Mouse (Mus musculus) heart, adult 2 months (tissue): ENCODE data around the gene Rilpl1. TPM values are rescaled to one million over a fixed set of nuclear protein-coding genes. Genes with fewer than 3 reads are reported as not detected.

ENCODE experiments used
- DNase-seq, 2 experiments: peaks; one replicate each; pipeline ENCODE4 v3.0.0; 2021
- H3K27ac ChIP-seq: fragments of 200-600 bp; 2 replicates; pipeline ENCODE4 v1.8.1; 2022
- H3K27me3 ChIP-seq: fragments of 200-500 bp; 2 replicates; pipeline ENCODE4 v1.6.1; 2012; ENCODE audit warnings: mild to moderate bottlenecking, low read length, inconsistent platforms, mixed read lengths; ENCODE audit not compliant: control insufficient read depth, insufficient read depth
- H3K36me3 ChIP-seq: fragments of 200-500 bp; 2 replicates; pipeline ENCODE4 v1.6.1; 2012; ENCODE audit warnings: low read length, inconsistent platforms; ENCODE audit not compliant: control insufficient read depth, insufficient read depth
- H3K4me1 ChIP-seq: fragments of 200-500 bp; 2 replicates; pipeline ENCODE4 v1.6.1; 2011; ENCODE audit warnings: low read length; ENCODE audit not compliant: control insufficient read depth, insufficient read depth
- H3K4me3 ChIP-seq: fragments of 200-600 bp; 2 replicates; pipeline ENCODE4 v1.8.1; 2022
- H3K79me2 ChIP-seq: fragments of 200-500 bp; replicated peaks from 2 replicates; pipeline ENCODE4 v1.6.1; 2012; ENCODE audit warnings: mild to moderate bottlenecking, inconsistent platforms, low read length, moderate library complexity, mixed read lengths; ENCODE audit not compliant: control insufficient read depth, insufficient read depth
- H3K9ac ChIP-seq: fragments of 200-500 bp; 2 replicates; pipeline ENCODE4 v1.6.1; 2012; ENCODE audit warnings: low read depth, mild to moderate bottlenecking, control low read depth, inconsistent platforms, low read length, mixed read lengths
- CTCF ChIP-seq: fragments of 200-600 bp; IDR thresholded peaks from 2 replicates; pipeline ENCODE4 v1.8.1; 2022; ENCODE audit warnings: antibody characterized with exemption, mild to moderate bottlenecking, moderate library complexity
- EP300 ChIP-seq: fragments of 200-500 bp; IDR thresholded peaks from 2 replicates; pipeline ENCODE4 v1.6.1; 2011; ENCODE audit warnings: low read depth, low read length, control low read depth; ENCODE audit not compliant: insufficient read depth
- POLR2A ChIP-seq: fragments of 200-500 bp; IDR thresholded peaks from 2 replicates; pipeline ENCODE4 v1.6.1; 2011; ENCODE audit warnings: mild to moderate bottlenecking, low read depth, low read length, control low read depth; ENCODE audit not compliant: insufficient read depth
- WGBS: fragments of 180-500 bp; shearing (Covaris S2); methylation state at CpG from one replicate; pipeline ENCODE4 v1.1.7; 2018; 5-methylcytosine and 5-hydroxymethylcytosine counted together
- intact Hi-C: fragments of 180-260 bp; cut with DNase I; formaldehyde crosslinking; loops from one replicate; pipeline ENCODE4 v1.15.1; 2025
- polyA plus RNA-seq: library from polyadenylated mRNA; depleted of rRNA; stranded (reverse); fragments of >200 nt; gene quantifications from 2 replicates; pipeline ENCODE4 v1.2.3, GENCODE M21; 2012
- total RNA-seq, 2 experiments: library from RNA; stranded (reverse); gene quantifications; 2 replicates each; pipeline ENCODE4 v1.2.3; 2021

Gene Rilpl1
- total and polyA plus RNA-seq, 3 experiments: 166 to 251 (median 189) TPM

DNA sequence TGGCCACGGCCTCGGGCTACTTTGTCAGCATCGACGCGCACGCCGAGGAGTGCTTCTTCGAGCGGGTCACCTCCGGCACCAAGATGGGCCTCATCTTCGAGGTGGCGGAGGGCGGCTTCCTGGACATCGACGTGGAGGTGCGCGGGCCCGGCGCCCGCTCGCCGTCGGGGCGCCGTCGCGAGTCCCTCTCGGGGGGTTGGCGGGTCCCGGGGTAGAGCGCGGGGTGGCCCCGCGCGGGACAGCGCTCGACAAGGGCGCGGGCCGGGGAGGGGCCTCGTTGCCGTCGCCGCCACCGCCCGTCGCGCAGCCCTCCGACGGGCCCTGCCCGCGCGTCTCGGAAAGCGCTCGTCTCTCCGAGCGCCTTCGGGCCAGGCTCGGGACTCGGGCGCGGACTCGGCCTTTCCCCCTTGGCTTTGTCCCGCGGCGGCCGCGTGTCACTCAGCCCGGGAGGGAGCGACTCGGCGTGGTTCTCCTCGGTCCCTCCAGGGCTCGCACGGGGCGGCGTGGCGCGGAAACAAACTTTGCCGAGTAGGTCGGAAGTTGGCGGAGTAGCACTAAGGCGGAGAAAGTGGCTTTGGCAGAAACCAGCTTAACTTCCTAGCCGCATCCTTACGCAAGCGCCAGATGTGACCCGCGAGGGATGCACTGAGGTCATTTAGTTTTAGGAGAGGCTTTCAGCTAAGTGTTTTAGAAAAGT lies 9.9 kb upstream of the Rilpl1 start:
- Histone ChIP-seq H3K4me1 (peaks cover 6% of the 10 kb centered on the region), H3K27me3 (no peaks in the 10 kb centered on the region), H3K36me3 (peaks cover 16% of the 10 kb centered on the region), H3K79me2 (peaks cover 2% of the 10 kb centered on the region; the same call in 1 of the 2 replicates), H3K9ac (peak overlapping the region; percentile 80), H3K4me3 (peak overlapping the region; percentile 81), H3K27ac (peak overlapping the region; percentile 88)
- intact Hi-C loops: loop anchor here (1.0 to 10.0 kb wide), 2 partner anchors 11 to 426 kb away; partner anchors contain the start of genes Arl6ip4, Ddx55 and Ogfod2
- TF ChIP-seq CTCF (no peak), POLR2A (0 out of 2 replicates have a peak, but pooled peaks have one; percentile 22), EP300 (no peak)
- 1% methylated on average over 81 of the region's 89 CpGs for WGBS
- DNase-seq: peak; percentile 82 to 83

DNA sequence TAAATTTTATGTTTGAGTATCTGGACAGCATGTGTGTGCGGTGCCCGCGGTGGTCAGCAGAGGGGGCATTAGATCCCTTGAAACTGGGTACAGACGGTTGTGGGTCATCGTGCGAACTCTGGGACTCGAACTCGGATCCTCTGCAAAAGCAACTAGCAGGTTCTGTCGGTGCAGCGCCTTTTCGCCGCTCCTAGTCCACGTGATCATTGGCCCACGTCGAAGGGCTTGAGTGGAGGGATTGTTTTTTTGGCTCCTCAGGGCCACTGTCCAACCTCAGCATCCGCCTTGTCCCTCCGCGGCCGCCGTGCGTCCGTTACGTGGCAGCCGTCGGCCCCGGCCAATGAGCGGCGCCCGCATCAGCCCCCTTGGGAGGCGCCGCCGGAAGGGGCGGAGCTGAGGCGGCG lies 9.2 kb upstream of the Rilpl1 start, which contains the start of gene Tmed2:
Gene Tmed2, plus strand, starts transcription at position 313 of the 404 bp plus-strand sequence.
- TF ChIP-seq CTCF (peak; percentile 67), POLR2A (0 out of 2 replicates have a peak, but pooled peaks have one; percentile 45), EP300 (peak; percentile 94)
- intact Hi-C loops: loop anchor here (1.0 to 10.0 kb wide), 2 partner anchors 12 to 426 kb away; partner anchors contain the start of genes Arl6ip4, Ddx55 and Ogfod2
- WGBS: under 1% methylated on average over 35 of the region's 35 CpGs

GRCm38 (mm10) chr5:124539905-124540304 lies 8.7 kb upstream of the Rilpl1 start:
- TF ChIP-seq POLR2A: no peak
- no peak for TF ChIP-seq EP300
- no peak for TF ChIP-seq CTCF
- DNase-seq: no peak
- peak overlapping the region; percentile 88 for H3K27ac ChIP-seq
- intact Hi-C loops: loop anchor here (1.0 to 10.0 kb wide), 4 partner anchors 12 to 425 kb away; partner anchors contain the start of genes Arl6ip4, Ddx55 and Ogfod2
- no peaks in the 10 kb centered on the region for H3K27me3 ChIP-seq
- peak overlapping the region; percentile 54; the same call in 1 of the 2 replicates for H3K4me3 ChIP-seq
- H3K79me2 ChIP-seq: peaks cover 2% of the 10 kb centered on the region; the same call in 1 of the 2 replicates
- no peak overlapping the region for H3K9ac ChIP-seq
- peaks cover 13% of the 10 kb centered on the region for H3K36me3 ChIP-seq
- WGBS: 70% methylated on average over 4 of the region's 4 CpGs
- H3K4me1 ChIP-seq: peaks cover 6% of the 10 kb centered on the region

More for the DNA sequence above, 9.2 kb upstream of the Rilpl1 start, which contains the start of gene Tmed2:
- Histone ChIP-seq H3K79me2 (peaks cover 2% of the 10 kb centered on the region; the same call in 1 of the 2 replicates), H3K4me3 (peak within 1 kb of the TSS; percentile 81), H3K9ac (peak within 1 kb of the TSS; percentile 80), H3K4me1 (peaks cover 6% of the 10 kb centered on the region), H3K27me3 (no peaks in the 10 kb centered on the region), H3K27ac (peak within 1 kb of the TSS; percentile 88), H3K36me3 (peaks cover 13% of the 10 kb centered on the region)
- peak; percentile 98 for DNase-seq

DNA sequence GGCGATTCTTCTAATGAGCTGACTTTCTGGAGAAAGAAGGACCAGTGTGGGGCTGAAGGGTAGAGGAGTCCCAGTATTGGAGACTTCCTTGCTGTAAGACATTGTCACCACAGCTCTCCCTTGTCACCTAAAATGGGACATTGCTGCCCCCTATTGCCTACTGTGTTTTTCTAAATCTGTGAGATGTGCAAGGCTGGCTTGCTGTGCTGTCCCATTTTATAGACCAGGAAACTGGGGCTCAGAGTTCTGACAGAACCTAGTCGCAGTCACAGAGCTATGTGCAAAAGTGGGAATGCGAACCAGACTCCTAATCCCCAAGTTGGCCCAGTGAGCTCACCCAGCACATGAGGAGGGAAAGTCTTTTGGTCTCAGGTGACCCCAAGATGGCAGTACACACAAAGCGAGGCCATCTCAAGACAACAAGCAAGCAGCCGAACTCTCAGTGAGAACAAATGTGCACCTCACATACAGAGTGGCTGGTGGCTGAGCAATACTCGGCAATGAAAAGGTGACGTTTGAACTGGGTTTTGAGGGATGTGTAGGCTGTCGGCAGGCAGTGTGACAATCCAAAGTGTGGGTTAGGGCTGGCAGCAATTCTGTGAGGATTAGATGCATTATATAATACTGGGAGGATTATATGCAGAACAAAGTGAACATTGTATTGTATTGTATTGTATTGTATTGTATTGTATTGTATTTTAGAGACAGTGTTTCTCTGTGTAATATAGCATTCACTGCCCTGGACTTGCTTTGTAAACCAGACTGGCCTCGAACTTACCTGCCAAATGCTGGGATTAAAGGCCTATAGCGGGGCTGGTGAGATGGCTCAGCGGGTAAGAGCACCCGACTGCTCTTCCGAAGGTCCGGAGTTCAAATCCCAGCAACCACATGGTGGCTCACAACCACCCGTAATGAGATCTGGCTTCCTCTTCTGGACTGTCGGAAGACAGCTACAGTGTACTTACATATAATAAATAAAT lies 7.9 kb upstream of the Rilpl1 start:
- intact Hi-C loops: loop anchor here (2.0 kb wide), 2 partner anchors 54 to 106 kb away; no protein-coding TSS in a partner anchor
- H3K36me3 ChIP-seq: peaks cover 13% of the 10 kb centered on the region
- H3K27me3 ChIP-seq: no peaks in the 10 kb centered on the region
- no peak overlapping the region for H3K9ac ChIP-seq
- no peak overlapping the region for H3K4me3 ChIP-seq
- TF ChIP-seq EP300: 0 out of 2 replicates have a peak, but pooled peaks have one; percentile 55
- TF ChIP-seq CTCF: peak; percentile 80
- no peak for TF ChIP-seq POLR2A
- no peak overlapping the region for H3K27ac ChIP-seq
- 76% methylated on average over 16 of the region's 16 CpGs for WGBS
- peaks cover 2% of the 10 kb centered on the region; the same call in 1 of the 2 replicates for H3K79me2 ChIP-seq
- peaks cover 6% of the 10 kb centered on the region for H3K4me1 ChIP-seq
- DNase-seq: peak; percentile 44 to 60

- peak overlapping the region; percentile 49; the same call in 1 of the 2 replicates for H3K9ac ChIP-seq
- no peaks in the 10 kb centered on the region for H3K27me3 ChIP-seq
- intact Hi-C loops: no loop called here
- H3K4me1 ChIP-seq: peaks cover 3% of the 10 kb centered on the region
- peak; percentile 50 for TF ChIP-seq CTCF
- TF ChIP-seq POLR2A: peak; percentile 49; the same call in 1 of the 2 replicates
- TF ChIP-seq EP300: no peak
- peak overlapping the region; percentile 69 for H3K27ac ChIP-seq
- peak; percentile 78 to 79 for DNase-seq
- 2% methylated on average over 17 of the region's 17 CpGs for WGBS
- H3K79me2 ChIP-seq: no peaks in the 10 kb centered on the region
- H3K4me3 ChIP-seq: peak overlapping the region; percentile 24; the same call in 1 of the 2 replicates
- H3K36me3 ChIP-seq: peaks cover under 1% of the 10 kb centered on the region; the same call in 1 of the 2 replicates
Observed at GRCm38 (mm10) chr5:124536776-124537175, 5.6 kb upstream of the Rilpl1 start.
